Mouse (Mus musculus) olfactory bulb, adult 2 months (tissue): ENCODE measurements at regions not wholly inside any gene's neighbourhood (a gene's known extent, or its start where the extent isn't known, plus 50 kb on each side); places are given as distances from the start of the nearest gene placed in this dataset.

Experiments used
- H3K27ac ChIP-seq: fragments of 200-500 bp; 2 replicates; pipeline ENCODE4 v1.5.1; 2012; ENCODE audit warnings: low read depth, low read length; ENCODE audit not compliant: insufficient read depth
- H3K4me1 ChIP-seq: fragments of 200-500 bp; 2 replicates; pipeline ENCODE4 v1.6.1; 2012; ENCODE audit warnings: low read length; ENCODE audit not compliant: control insufficient read depth, insufficient read depth
- H3K4me3 ChIP-seq: fragments of 200-500 bp; 2 replicates; pipeline ENCODE4 v1.5.1; 2012; ENCODE audit warnings: mild to moderate bottlenecking, low read depth, low read length, moderate library complexity; ENCODE audit not compliant: insufficient read depth
- CTCF ChIP-seq: fragments of 200-500 bp; IDR thresholded peaks from 2 replicates; pipeline ENCODE4 v1.5.1; 2012; ENCODE audit warnings: low read depth, mild to moderate bottlenecking, low read length, moderate library complexity; ENCODE audit not compliant: insufficient read depth
- POLR2A ChIP-seq: fragments of 200-500 bp; IDR thresholded peaks from 2 replicates; pipeline ENCODE4 v1.6.1; 2012; ENCODE audit warnings: mild to moderate bottlenecking, low read depth, low read length, moderate library complexity; ENCODE audit not compliant: insufficient read depth
- WGBS: fragments of 180-500 bp; shearing (Covaris S2); methylation state at CpG from one replicate; pipeline ENCODE4 v1.1.7; 2018; 5-methylcytosine and 5-hydroxymethylcytosine counted together

DNA sequence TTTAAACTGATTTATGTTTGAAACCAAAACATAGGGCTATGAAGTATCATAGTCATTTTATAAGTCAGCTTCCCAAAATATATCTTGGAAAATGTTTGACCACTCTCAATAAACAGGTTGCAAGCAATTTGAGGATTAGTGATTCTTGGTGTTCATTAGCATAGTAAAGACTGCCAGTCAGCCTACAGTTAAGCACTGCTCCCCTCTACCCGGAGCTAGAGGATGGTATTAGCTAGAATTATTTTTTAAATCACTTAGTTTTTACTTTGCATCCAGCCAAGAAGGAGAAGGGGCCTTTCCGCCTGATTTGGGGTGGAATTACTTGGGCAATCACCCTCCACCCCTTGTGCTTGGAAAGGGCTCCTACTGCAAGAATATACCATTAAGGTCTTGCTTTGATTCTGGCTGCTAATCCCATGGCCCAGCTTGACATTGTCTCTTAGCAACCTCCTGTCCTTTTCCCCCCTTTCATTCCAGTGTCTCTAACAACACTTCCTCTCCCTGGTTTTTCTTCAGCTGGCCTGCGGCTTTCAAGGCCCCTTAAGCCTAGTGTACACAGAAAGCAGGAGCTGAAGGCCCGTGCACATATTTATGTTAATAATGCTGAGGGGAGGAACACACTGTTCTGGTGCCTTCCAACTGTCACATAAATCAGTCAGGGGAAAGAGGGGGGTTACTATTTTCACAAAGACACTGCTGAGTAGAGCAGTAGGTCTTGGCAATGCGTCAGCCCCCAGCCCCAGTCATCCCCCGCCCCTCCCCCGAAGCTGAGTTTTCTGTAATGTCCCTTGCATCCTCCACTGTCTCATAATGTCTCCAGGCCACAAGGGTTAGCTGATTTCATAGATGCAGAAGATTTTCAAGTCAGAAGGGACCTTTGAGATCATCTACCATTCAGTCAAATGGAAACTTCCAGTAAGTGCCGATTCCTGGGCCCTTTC, 280.6 kb upstream of the Adamts9 start:
- WGBS = 48% methylated on average over 8 of the region's 8 CpGs
- Histone ChIP-seq H3K4me1 (0 out of 2 replicates have a peak, but pooled peaks cover 4% of the 10 kb centered on the region), H3K4me3 (no peak overlapping the region), H3K27ac (no peak overlapping the region)
- TF ChIP-seq CTCF = no peak
- no peak for TF ChIP-seq POLR2A

DNA sequence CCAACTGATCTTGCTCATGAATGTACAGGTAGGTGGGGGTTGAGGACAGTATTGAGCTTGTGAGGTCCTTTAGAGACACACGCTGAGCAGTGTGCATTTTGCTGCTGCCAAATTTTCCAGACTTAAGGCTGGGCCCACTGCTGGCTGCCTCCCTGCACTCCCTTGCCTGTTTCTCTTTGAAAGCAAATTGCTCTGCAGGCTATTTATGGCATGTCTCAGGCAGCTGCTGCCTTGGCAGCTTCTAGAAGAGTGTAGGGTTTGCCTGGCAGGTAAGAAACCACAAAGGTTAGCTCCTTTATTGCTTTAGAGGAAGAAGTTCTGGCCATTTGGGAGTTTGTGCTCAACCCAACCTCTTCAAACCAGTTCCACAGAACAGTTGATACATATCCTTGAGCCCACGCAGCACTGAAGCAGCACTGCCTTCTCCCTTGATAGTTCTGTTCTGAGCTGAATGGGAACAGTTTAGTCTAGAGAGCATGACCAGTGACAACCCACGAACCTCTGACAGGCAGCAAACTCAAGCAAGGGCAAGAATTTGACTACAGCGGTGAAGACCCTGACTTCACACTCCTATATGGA, 274.8 kb upstream of the Adamts9 start:
- H3K27ac ChIP-seq = no peak overlapping the region
- 59% methylated on average over 4 of the region's 4 CpGs for WGBS
- no peak overlapping the region for H3K4me3 ChIP-seq
- H3K4me1 ChIP-seq = no peaks in the 10 kb centered on the region
- no peak for TF ChIP-seq CTCF
- TF ChIP-seq POLR2A = no peak

DNA sequence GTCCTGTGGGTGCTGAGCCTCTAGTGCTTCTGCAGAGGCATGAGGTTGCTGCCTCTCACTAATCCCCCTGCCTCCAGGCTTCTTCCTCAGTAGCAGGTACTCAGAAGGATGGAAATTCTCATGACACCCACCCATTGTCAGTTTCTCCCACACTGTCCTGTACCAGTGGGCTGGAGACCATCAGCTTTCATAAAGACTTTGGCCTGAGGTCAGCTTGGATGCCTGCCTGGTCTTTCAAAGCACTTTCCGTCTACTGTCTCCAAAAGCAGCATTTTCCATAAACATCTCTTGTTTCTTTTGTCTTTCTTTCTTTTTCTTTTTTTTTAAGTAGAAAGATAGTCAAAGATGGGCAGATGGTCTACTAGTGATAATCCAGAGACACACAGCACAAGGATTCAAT, 257.6 kb upstream of the Adamts9 start:
- WGBS = 72% methylated on average over 1 of the region's 1 CpGs
- TF ChIP-seq CTCF (no peak), POLR2A (no peak)
- Histone ChIP-seq H3K27ac (no peak overlapping the region), H3K4me1 (no peaks in the 10 kb centered on the region), H3K4me3 (no peak overlapping the region)

DNA sequence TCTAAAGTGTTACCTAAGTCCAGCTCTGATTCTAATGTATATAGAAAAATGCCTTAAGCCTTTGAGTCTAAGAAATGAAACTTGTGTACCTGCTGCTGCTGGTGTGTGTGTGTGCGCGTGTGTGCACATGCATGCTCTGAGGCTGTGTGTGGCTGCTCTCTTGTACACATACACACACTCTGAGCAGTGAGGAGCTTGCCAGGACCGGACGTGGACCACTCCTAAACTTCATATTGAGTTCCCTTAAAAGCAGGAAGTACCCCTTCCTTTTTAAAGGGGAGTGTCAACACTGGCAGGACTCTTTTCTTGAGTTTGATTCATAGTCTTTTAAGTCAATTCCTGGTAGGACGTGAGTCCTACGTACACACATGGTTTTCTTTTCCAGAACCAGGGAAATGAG, 251.4 kb upstream of the Adamts9 start:
- TF ChIP-seq POLR2A = no peak
- no peak for TF ChIP-seq CTCF
- 91% methylated on average over 6 of the region's 6 CpGs for WGBS
- Histone ChIP-seq H3K4me1 (no peaks in the 10 kb centered on the region), H3K4me3 (no peak overlapping the region), H3K27ac (no peak overlapping the region)

DNA sequence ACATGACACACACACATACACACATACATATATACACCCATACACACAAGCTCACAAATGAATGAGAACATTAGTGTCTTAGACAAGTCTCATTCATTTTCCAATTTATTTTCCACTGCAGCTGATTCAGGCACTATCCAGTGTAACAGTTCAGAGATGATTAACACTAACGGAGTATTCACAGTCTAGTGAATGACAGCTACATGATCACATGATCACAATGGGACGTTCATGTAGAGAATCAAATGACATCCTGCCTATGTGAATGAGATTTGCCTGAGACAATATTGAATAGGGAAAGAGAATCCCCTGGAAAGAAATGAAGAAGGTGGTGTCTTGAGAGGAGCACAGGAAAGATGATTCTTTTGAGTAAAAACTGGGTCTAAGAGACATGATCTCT, 249.7 kb upstream of the Adamts9 start:
- H3K4me3 ChIP-seq = no peak overlapping the region
- WGBS = 65% methylated on average over 2 of the region's 2 CpGs
- no peak overlapping the region for H3K27ac ChIP-seq
- TF ChIP-seq CTCF = no peak
- TF ChIP-seq POLR2A = no peak
- H3K4me1 ChIP-seq = no peaks in the 10 kb centered on the region

DNA sequence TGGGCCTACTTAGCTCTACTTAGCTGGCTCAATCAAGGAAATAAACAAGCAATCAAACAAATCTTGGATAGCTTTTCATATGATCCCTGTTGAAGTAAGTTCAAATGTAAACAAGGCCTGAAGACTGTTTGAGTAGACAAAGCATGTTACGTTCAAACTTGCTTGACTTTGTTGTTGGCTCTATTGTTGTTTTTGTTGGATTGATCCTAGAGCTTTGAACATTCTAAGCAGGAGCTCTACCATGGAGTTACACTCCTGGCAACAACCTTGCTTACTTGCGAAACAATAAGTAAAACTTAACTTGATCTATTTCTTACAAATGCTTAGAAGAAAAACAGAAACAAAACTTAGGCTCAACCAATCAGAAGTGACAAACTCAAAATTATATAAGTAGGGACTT, 247.7 kb upstream of the Adamts9 start:
- Histone ChIP-seq H3K4me3 (no peak overlapping the region), H3K4me1 (no peaks in the 10 kb centered on the region), H3K27ac (no peak overlapping the region)
- TF ChIP-seq CTCF (no peak), POLR2A (no peak)
- 89% methylated on average over 2 of the region's 2 CpGs for WGBS

DNA sequence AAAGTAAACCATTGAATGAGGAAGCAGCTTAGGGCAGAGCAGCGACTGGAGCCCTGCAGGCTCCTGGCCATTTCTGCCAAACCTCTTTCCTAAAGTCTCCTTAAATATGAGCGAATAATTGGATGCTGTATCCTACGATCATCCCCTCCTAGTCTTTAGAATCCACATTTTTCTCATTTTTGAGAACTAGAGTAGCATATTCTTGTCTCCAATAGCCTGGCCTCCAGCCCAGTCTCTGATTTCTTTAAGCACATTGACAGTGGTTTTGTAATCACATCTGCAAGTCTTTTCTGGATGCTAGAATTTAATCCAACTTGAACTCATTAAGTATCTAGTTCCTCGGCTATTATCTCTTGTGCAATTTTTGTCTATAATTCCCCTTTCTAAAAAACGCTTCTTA, 225.2 kb upstream of the Adamts9 start:
- TF ChIP-seq POLR2A = no peak
- no peak for TF ChIP-seq CTCF
- H3K27ac ChIP-seq = no peak overlapping the region
- WGBS = 59% methylated on average over 5 of the region's 5 CpGs
- H3K4me3 ChIP-seq = no peak overlapping the region
- peaks cover 7% of the 10 kb centered on the region for H3K4me1 ChIP-seq

DNA sequence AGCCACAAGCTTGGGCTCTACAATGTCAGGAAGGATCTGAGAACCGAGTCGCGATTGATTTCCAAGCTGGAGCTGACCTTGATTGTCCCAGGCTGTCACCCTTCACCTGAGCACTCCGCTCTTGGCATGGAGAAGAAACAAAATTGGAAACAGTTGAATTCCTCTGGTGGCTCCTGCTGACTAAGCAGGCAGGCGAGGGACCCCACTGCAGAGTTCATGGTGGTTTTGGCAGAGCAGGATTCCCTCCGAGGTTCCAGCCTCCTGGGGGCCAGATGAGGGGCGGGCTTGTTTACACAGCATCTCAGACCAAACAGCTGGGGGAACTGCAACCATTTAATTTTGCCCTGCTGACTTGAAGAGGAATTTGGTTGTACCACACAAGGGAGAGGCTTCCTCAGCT, 224.0 kb upstream of the Adamts9 start:
- TF ChIP-seq CTCF (no peak), POLR2A (no peak)

DNA sequence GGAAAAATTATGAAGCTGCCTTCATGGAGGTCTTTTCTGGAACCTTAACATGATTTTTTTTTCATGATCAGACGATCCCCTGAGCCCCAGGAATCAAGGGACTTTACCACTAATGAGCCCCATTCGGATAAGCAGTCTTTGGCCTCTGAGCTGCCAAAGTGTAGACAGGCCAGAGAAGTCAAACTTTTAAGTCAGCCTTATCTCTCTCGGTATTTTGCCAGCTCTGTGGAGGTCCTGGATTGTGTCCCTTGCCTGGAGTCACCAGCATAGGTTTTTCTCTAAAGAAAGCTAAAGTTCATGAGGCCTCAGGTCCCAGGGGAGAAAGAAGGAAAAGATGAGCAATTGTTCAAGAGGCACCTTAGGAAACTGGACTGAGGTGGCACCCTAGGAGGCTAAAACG, 222.7 kb upstream of the Adamts9 start:
- 56% methylated on average over 4 of the region's 4 CpGs for WGBS
- Histone ChIP-seq H3K4me3 (no peak overlapping the region), H3K4me1 (peaks cover 7% of the 10 kb centered on the region), H3K27ac (no peak overlapping the region)
- no peak for TF ChIP-seq POLR2A
- no peak for TF ChIP-seq CTCF

More for the DNA sequence above, 224.0 kb upstream of the Adamts9 start:
- Histone ChIP-seq H3K4me1 (peaks cover 7% of the 10 kb centered on the region), H3K27ac (no peak overlapping the region), H3K4me3 (no peak overlapping the region)
- WGBS = 61% methylated on average over 7 of the region's 7 CpGs
